Mouse (Mus musculus) embryonic fibroblast, embryonic 13.5 days (primary cell): ENCODE measurements around the gene Fgf2.

Experiments used
- CTCF ChIP-seq: IDR thresholded peaks from 2 replicates; pipeline ENCODE4 v1.5.1; 2011; ENCODE audit warnings: mild to moderate bottlenecking, control low read depth, low read length, moderate library complexity, borderline replicate concordance; ENCODE audit not compliant: insufficient read depth
- POLR2A ChIP-seq: IDR thresholded peaks from 2 replicates; pipeline ENCODE4 v1.6.1; 2011; ENCODE audit warnings: low read depth, mild to moderate bottlenecking, control low read depth, low read length, moderate library complexity

GRCm38 (mm10) chr3:37455992-37456391 is 107.8 kb downstream of the Fgf2 start:
- TF ChIP-seq CTCF (no peak), POLR2A (no peak)
